Mouse (Mus musculus) ovary, adult 18-20 months (tissue): ENCODE results near the gene Ppp2r3d.
"Not testable (repeated sequence)": the region's sequence is repeated elsewhere in the genome, so short reads cannot be mapped to it uniquely, and the experiment has no call there.

ENCODE experiments used
- DNase-seq: peaks from one replicate; pipeline ENCODE4 v3.0.0; 2022; ENCODE audit warnings: low spot score, mixed read lengths

Ppp2r3d gene

DNA sequence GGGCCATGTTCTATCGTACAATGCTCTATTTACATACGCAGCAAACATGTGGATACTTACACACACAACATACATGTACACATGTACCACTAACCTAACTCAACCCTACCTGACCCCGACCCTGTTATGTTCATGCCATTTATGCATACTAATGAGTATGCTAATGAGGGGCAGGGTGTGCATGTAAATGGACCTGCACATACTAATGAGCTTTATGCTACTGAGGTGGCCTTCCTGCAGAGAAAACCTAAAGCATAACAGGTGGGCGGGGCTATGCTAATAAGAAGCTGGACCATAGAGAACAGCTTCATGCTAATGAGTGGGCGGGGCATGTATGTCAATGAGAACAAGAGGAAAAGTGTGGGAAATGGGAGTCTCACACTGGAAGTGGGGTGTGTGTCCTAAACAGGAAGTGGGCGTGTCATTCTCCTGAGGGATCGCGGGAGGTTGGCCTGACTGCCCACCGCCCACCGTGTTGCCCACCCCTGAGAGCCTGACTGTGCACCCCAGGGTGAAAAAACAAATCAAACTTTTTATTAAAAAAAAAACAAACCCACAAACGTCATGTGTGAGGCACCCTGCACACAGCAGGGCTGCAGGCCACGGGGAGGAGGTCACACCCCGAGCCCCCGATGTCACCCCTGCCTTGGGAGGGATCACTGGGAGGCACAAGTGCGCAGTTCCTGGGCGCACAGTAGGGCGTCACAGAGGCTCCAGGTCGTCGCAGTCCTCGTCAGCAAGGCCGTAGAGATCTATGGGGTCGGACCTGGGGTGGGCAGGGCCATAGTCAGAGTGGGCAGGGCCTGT is at the start of gene Ppp2r3d:
Gene Ppp2r3d, minus strand, starts transcription at position 803 of the 807 bp plus-strand sequence.
- no peak for DNase-seq

DNA sequence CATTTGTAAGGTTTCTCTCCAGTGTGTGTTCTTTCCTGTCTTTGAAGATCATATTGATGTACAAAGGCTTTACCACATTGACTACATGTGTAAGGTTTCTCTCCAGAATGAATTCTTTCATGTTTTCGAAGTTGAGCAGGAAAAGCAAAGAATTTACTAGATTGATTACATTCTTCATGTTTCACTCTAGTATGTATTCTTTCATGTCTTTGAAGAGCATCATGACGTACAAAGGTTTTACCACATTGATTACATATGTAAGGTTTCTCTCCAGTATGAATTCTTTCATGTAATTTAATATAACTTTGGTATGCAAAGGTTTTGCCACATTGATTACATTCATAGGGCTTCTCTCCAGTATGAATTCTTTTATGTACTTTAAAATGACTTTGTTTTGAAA is 17.0 kb upstream of the Ppp2r3d start, which contains the start of gene Gm21836:
Gene Gm21836, minus strand, starts transcription at position 101 of the 400 bp plus-strand sequence.
- not testable (repeated sequence) for DNase-seq

DNA sequence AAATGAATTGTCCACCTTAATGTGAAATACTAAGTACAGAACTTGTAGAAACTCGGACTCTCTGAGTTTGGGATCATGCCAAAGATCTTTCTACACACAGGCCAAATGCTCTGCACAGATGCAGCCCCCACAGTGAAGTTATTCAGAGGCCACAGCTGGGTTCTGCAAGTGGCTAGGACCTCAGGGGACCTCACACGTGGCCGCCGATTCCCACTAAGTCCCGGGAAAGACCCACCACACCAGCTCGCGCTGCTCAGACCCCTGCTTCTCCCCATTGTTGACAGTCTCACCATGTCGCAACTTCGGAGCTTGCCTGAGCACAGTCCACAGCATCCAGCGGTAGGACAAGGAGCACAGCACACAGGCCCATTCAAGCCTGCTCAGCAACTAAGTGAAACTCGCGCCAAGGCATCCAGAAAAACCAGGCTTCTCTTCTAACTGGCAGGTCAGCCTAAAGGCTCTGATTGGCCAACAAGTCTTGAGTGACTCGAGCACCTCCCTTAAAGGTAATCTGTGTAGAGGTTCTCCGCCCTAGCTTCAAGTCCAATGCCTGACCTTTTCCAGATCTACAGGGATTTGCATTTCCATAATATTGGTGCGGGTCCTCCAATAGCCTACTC is 3.8 kb upstream of the Ppp2r3d start:
- DNase-seq: not testable (repeated sequence)

DNA sequence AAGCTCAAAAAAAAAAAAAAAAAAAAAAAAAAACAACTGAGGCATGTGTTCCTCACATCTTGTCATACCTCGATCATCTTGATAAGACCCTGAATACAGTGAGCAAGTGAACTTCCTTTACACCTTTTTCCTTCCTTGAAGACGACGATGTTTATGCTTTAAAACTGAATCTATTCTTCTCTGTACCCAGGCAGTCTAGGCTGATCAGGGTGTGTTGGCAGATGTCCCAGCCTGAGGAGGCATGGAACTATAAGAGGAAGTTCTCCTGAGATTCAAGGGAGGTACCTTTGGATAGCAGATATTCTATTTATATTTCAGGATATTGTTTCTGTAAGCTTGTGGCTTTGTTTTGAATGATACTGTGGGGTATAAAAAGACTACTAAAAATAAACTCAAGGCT is 1.4 kb upstream of the Ppp2r3d start:
- DNase-seq: peak; percentile 31

DNA sequence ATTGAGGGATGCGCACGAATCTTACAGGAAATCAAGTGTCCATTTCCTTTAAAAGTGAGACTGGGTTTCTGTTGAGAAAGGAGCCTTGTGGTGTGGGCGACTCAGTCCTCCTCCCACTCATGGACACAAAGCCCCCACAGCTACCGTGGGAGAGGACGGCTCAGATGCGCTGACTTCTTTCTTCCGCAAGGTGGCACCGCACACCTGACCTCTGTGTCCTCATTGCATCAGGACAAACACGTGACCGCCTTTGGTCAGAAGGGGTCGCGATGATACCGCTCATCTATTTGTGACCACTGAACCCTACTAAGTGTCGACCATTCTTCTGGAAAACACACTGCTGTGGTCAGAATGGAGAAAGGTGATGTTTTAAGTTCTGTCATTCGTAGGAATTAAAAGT is 1.0 kb downstream of the Ppp2r3d start:
- DNase-seq: no peak

DNA sequence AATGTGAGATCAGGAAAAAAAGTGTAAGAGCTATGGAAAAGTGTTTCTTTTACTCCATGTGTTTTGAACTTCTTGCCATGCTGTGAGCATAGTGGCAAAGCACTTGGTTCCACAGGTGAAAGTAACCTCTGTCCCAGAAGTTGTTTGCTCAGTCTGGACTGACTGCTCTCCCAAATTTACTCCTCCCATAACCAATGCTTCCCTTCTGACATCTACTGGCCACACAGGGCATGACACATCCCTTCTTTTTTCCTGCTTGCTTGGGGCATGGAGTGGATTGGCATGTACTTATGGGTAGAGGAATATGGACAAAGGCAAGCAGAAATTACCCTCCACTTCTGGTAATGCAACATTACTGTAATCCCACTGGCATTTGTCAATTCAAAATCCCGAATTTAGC is 20.1 kb downstream of the Ppp2r3d start:
- no peak for DNase-seq

DNA sequence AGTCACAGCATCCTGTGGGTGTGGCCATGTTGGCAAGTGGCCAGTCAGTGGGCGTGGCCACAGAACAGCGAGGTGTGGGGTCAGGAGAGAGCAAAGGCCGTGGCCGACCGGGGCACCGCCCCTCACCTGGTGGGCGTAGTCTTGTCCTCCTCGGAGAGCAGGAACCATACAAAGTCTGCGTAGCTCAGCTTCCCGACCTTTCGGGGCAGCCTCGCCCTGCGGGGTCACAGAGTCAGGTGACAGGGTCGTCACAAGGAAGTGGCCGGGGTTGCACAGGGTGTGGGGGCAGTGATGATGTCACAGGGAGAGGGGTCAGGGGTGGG is 34.2 kb downstream of the Ppp2r3d start:
- no peak for DNase-seq

DNA sequence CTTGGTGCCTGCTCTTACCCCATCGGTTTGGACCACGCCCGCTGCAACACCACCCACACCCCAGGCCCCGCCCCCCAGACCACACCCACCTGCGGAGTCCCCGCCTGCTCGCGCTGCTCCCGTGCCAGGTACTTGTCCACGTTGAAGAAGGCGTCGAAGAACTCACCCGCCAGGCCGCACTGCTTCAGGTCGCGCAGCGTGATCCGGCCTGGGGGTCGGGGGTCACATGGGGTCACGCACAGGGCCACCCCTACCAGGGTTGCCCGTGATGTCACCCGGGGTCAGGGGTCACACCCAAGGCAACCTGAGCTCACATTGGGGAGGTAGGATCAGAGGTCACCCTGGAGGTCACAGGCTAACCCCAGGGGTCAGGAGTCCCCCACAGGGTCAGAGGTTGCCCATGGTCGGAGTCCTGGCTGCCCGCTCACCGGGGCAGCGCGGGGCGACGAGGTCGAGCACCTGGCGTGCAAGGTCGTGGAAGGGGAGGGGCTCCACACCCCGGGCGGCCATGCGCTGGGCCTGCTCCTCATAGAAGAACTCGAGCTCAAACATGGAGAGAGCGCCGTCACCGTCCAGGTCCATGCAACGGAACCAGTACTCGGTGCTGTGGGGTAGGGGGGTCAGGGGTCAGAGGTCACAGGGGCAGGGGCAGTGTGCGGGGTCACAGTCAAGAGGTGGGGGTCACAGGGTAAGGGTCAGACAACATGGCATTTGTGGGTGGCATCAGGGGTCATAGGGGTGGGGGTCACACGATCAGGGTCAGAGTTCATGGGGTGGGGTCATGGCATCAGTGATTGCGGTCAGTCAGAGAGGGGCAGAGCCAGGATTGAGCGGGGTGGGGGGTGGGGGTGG is 34.8 kb downstream of the Ppp2r3d start:
- peak; percentile 8 for DNase-seq

DNA sequence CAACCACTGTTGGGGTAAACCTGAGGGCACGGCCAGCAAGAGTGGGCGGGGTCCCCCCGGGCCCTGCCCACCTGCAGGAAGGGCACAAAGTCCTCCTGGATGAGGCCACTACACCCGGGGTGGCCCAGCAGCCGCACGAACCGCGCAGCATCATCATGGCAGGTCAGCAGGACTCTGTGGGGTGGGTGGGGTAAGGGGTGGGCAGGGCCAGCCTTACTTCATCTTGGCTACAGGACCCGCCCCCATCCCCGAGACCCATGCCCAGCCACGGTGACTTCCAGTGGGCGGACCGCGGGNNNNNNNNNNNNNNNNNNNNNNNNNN is 36.0 kb downstream of the Ppp2r3d start:
- DNase-seq: no peak

DNA sequence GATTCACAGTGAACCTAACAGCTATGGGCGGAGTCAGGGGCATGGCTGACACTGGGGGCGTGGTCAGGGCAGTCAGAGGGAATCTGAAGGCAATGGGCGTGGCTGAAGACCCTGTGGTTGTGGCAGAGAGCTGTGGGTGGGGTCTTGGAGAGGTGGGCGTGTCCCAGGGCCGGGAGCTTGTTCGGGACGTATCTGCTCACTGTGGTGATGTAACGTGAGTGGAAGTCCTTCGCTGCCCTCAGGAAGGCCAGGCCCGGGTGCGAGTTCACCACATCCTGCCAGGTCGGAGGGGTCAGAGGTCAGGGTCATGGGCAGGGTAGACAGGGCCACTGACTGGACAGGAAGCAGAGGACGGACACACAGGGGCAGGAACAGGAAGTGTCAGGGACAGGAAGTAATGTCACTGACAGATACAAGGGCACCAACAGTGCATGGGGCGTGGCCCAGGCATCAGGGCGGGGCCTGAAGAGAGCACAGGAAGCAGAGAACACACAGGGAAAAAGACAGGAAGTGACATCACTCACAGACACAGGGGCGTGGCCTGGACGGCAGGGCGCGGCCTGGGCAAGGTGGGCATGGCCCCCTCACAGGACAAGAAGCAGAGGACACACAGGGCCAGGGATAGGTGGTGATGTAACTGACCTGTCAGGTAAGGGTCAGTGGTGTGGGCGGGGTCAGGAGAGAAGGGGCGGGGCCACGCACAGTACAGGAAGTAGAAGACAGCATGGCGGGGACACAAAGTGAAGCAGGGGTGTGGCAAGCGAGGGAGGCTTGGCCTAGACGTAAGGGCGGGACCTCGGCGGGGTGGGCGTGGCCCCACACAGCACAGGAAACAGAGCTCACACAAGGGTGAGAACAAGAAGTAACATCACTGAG is 36.6 kb downstream of the Ppp2r3d start:
- DNase-seq: peak; percentile 33

DNA sequence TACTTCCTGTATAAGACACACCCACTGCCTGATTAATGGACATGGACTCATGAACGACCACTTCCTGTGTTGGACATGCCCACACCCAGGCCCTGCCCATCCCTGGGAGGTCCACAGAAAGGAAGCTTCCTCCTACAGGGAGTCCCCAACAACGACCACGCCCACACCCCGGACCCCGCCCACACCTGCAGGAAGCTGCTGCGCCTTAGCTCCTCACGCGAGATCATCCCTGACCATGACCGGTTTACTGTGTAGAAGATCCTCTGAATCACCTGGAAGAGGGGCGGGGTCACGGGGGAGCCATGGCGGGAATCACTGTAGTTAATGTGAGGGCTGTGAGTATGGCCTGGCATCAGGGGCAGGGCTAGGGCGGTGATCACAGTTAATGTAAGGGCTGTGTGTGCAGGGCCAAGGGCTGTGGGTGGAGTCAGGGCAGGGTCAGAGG is 37.3 kb downstream of the Ppp2r3d start:
- DNase-seq: peak; percentile 8

DNA sequence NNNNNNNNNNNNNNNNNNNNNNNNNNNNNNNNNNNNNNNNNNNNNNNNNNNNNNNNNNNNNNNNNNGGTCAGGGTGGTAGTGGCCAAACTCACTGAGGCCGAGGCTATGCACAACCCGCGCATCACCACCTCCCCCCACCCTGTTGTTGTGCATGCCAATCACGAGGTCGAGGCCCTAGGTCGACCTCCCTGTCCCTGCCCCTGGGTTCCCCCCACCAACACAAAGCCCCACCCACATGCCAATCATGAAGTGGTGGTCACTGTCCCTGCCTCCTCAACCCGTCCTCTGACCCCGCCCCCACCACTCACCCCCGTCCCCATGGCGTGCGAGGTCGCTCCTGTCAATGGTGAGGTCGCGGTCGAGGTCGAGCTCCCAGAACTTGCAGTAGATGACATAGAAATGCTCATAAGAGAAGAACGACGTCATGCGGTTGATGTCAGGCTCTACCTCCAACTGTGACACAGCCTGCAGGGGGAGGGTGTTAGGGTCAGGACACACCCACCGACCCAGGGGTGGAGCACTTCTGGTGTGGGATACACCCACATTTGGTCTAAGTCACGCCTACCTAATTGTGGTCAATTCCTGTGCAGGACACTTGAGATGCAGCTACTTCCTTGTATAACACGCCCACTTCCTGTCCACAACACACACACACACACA is 37.9 kb downstream of the Ppp2r3d start:
- no peak for DNase-seq

DNA sequence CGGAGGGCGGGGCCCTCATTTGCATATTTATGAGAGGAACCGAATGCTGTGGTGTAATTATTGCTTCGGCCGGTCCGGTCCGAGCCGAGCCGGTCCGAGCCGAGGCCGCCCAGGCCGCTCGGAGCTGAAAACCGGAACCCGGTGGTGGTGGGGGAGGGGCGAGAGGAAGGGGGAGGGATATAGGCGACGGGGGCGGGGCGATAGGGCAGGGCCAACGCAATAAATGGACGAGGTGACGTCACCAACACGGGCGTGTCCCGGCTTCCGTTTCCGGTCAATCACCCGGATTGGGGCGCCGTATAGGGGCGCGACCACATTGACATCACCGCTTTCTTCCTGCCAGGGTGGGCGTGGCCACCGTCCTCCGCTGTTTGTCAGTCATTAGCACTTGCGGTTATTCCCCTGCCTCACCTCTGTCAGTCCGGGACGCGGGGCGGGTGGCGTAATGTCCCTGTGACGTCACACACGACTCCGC is 51.2 kb downstream of the Ppp2r3d start:
- DNase-seq: peak; percentile 90

DNA sequence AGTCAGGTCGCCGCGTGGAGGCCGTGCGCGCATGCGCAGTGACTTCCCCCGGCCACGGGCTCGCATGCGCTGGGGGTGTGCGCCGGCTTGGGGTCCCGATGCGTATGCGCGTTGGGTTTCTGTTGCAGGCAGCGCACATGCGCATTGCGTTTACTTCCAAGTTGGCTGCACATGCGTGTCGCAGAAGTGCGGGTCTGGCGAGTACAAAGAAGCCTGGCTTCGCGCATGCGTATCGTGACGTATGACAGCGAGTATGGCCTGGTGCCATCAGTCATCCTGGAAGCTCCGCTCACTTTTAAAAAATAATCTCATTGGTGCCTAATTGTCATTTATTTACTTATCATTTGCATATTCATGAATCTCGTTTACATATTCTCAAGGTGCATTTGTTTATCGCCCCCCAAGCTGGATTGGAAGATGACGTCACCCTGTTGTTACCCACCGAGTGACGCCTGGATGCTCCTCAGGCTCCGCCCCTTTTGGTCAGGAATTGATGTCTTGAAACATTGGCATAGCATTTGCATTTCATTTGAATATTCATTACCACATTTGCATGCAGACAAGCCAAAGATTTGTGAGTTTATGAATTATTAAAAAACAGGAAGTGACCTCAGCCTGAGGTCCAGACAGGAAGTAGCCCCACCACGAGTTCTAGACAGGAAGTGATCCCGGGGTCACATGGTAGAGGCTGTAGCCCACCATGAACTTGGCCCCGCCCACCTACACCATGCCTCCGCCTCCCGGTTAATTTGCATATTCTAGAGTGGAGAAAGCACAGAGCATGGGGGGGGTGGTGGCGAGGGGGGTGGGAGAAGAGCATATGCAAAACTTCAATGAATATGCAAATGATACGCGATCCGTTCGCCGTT is 51.9 kb downstream of the Ppp2r3d start:
- peak; percentile 99 for DNase-seq

DNA sequence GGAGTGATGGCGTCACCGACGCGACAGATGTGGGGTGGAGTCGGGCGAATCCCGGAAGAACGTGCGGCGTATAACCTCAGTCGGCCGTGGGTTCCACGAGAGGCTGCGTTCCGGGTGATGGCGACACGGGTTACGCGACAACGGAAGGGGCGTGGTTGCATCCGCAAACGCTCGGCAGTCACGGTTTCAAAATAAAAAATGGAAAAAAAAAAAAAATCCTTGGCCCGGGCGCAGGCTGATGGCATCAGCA is 52.5 kb downstream of the Ppp2r3d start:
- no peak for DNase-seq

DNA sequence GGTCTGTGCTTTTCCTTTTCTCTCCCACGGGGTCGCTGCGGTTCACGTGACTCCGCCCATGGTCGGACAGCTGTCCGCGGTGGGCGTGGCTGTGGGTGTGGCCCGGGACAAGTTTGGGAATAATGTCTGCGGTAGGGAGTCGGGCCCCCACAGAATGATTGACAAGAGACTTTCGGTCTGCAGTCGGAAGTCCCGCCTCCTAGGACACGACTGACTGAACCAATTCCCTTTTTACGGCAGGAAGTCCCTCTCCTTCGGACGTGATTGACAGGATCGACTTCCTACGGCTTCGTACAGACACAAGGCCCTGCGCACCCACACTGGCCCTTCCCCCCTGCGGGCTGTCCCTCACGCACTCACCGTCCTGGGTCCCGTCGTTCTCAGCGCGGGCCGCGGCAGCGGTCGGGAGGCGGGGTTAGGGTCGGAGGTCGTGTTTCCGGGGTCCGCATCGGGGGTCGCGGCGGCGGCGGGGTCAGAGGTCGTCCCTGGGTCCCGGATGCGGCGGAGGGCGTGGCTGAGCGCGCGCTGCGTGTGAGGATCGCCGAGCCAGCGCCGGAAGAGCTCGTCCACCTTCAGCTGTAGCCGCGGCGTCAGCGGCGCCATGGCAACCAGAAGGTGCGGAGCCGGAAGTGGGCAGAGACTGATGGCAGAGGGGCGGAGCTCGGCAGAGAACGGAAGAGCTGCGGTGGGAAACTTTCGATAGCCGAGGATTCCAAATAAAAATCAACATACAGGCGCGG is 53.0 kb downstream of the Ppp2r3d start:
- peak; percentile 98 for DNase-seq

DNA sequence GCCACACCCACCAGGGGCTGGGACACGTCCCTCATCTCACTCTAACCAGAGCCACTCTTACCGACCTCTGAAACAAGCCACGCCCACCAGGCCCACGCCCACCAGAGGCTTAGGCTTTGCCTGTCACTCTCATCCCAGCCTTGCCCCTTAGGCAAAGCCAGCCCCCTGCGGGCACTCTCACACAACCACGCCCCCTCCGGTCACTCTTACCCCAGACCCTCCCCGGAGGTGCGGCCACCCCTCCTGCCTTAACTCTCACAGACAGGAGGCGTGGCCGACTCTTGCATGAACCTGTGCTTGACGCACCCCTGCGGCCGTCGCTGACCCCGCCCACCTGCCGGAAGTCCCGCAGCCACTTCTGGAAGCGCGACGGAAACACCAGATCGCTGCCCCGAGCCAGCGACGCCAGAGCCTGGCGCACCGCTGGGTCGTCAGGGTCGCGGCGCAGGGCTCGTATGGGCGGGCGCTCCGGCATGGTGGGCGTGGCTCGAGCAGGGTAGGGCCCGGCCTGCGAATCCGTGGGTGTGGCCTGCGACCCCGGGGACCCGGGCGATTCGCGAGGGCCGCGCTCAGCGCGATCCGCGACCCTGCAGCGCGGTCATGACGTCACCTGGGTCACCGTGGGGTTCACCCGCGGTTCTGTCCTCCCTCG is 53.7 kb downstream of the Ppp2r3d start:
- peak; percentile 94 for DNase-seq

DNA sequence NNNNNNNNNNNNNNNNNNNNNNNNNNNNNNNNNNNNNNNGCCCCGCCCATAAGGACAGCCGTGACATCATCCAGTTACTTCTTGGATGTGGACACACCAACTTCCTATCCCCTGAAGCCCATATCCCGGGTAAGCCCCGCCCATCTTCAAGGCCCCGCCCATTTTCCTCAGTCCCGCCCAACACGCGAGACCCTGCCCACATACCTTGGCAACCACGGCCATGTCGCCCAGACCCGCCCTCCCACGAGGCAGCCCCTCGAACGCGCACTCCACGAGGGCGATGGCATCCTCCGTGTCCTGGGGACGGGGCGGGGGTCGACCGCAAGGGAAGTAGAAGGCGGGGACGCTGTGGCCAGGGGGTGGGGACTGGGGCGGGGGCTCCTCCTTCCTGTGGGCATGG is 54.3 kb downstream of the Ppp2r3d start:
- DNase-seq: no peak

DNA sequence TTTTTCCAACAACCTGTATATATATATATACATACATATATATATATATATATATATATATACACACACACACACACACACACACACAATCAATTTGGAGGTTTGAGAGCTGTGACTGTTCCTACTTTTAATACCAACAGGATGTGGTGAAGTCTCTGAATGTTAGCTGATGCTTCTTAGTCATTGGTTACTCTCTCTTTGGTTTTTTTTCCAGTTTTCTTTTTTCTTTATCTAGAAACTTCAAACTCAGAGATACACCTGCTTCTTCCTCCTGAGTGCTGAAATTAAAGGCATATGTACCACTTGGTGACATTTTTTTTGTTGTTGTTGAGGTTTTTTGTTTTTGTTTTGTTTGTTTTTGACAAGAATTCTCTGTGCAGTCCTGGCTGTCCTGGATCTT is 63.8 kb downstream of the Ppp2r3d start:
- no peak for DNase-seq
